Mouse (Mus musculus) olfactory bulb, adult 2 months (tissue): ENCODE data around the gene Myl9.

ENCODE experiments used
- CTCF ChIP-seq: fragments of 200-500 bp; IDR thresholded peaks from 2 replicates; pipeline ENCODE4 v1.5.1; 2012; ENCODE audit warnings: low read depth, mild to moderate bottlenecking, low read length, moderate library complexity; ENCODE audit not compliant: insufficient read depth
- POLR2A ChIP-seq: fragments of 200-500 bp; IDR thresholded peaks from 2 replicates; pipeline ENCODE4 v1.6.1; 2012; ENCODE audit warnings: mild to moderate bottlenecking, low read depth, low read length, moderate library complexity; ENCODE audit not compliant: insufficient read depth

DNA sequence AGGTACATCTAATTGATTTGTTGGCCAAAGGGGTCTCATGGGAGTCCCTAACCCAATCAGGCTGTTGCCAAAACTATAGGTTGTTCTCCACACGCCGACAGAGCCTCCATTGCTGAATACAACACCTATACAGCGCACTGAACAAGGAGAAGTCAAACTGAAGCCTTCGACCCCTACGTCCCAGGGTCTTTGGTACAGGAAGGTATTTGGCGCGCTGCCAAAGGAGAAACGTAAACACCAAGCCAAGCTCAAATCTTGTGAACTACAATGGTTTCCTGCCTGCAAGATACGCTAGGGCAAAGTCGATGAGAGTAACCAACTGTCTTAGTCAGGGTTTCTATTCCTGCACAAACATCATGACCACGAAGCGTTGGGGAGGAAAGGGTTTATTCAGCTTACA lies 5.9 kb upstream of the Myl9 start:
- no peak for TF ChIP-seq POLR2A
- TF ChIP-seq CTCF, result no peak
